Mouse (Mus musculus): ENCODE measurements around the gene Zbtb20. TPM values are rescaled to one million over a fixed set of nuclear protein-coding genes. Genes with fewer than 3 reads are reported as not detected.

Gene Zbtb20
- total and polyA plus RNA-seq, 3 experiments, result 1.8 to 18.1 (median 6.6) TPM

- Histone ChIP-seq H3K4me3 (ENCODE audit: low read depth, low read length) (no peak overlapping the region), H3K27me3 (ENCODE audit: insufficient read depth, low read length) (no peaks in the 10 kb centered on the region), H3K4me1 (ENCODE audit: insufficient read depth, low read depth, low read length) (no peaks in the 10 kb centered on the region), H3K36me3 (replicated peaks) (no peaks in the 10 kb centered on the region), H3K9me3 (replicated peaks) (no peaks in the 10 kb centered on the region)
- TF ChIP-seq GATA2 (IDR thresholded peaks at IDR 0.05; ENCODE audit: borderline replicate concordance, low read depth, low read length) (no peak), TAL1 (conservative IDR thresholded peaks at IDR 0.05; ENCODE audit: low read depth, low read length) (no peak), GATA1 (IDR thresholded peaks at IDR 0.05; ENCODE audit: borderline replicate concordance, low read length) (no peak), POLR2AphosphoS5 (IDR thresholded peaks at IDR 0.05; ENCODE audit: insufficient replicate concordance, low read depth, low read length) (no peak), CTCF (IDR thresholded peaks at IDR 0.05; ENCODE audit: low read depth, low read length) (no peak)
- no peak for DNase-seq (ENCODE audit: low spot score)
- no peak for ATAC-seq (ENCODE audit: extremely low read depth, insufficient number of reproducible peaks, low FRiP score, poor library complexity, severe bottlenecking)
Measured at GRCm38 (mm10) chr16:42972872-42973271, 97.2 kb downstream of the Zbtb20 start.

- ATAC-seq (ENCODE audit: extremely low read depth, insufficient number of reproducible peaks, low FRiP score, poor library complexity, severe bottlenecking) (no peak), DNase-seq (ENCODE audit: low spot score) (no peak)
- TF ChIP-seq CTCF (IDR thresholded peaks at IDR 0.05; ENCODE audit: low read depth, low read length) (no peak), GATA1 (IDR thresholded peaks at IDR 0.05; ENCODE audit: borderline replicate concordance, low read length) (no peak), GATA2 (IDR thresholded peaks at IDR 0.05; ENCODE audit: borderline replicate concordance, low read depth, low read length) (no peak), TAL1 (conservative IDR thresholded peaks at IDR 0.05; ENCODE audit: low read depth, low read length) (no peak), POLR2AphosphoS5 (IDR thresholded peaks at IDR 0.05; ENCODE audit: insufficient replicate concordance, low read depth, low read length) (no peak)
- Histone ChIP-seq H3K4me1 (ENCODE audit: insufficient read depth, low read depth, low read length) (no peaks in the 10 kb centered on the region), H3K36me3 (replicated peaks) (no peaks in the 10 kb centered on the region), H3K9me3 (replicated peaks) (no peaks in the 10 kb centered on the region), H3K4me3 (ENCODE audit: low read depth, low read length) (no peak overlapping the region), H3K27me3 (ENCODE audit: insufficient read depth, low read length) (no peaks in the 10 kb centered on the region)
Measured at GRCm38 (mm10) chr16:42998896-42999295, 123.2 kb downstream of the Zbtb20 start.

GRCm38 (mm10) chr16:43026351-43026750 lies 150.7 kb downstream of the Zbtb20 start:
- H3K36me3 ChIP-seq (replicated peaks), result no peaks in the 10 kb centered on the region
- H3K27me3 ChIP-seq (ENCODE audit: insufficient read depth, low read length), result no peaks in the 10 kb centered on the region
- H3K4me3 ChIP-seq (ENCODE audit: low read depth, low read length), result no peak overlapping the region
- no peak for TF ChIP-seq GATA1 (IDR thresholded peaks at IDR 0.05; ENCODE audit: borderline replicate concordance, low read length)
- no peak for TF ChIP-seq GATA2 (IDR thresholded peaks at IDR 0.05; ENCODE audit: borderline replicate concordance, low read depth, low read length)
- no peak for TF ChIP-seq TAL1 (conservative IDR thresholded peaks at IDR 0.05; ENCODE audit: low read depth, low read length)
- TF ChIP-seq POLR2AphosphoS5 (IDR thresholded peaks at IDR 0.05; ENCODE audit: insufficient replicate concordance, low read depth, low read length), result no peak
- no peak for TF ChIP-seq CTCF (IDR thresholded peaks at IDR 0.05; ENCODE audit: low read depth, low read length)
- DNase-seq (ENCODE audit: low spot score), result no peak
- no peak for ATAC-seq (ENCODE audit: extremely low read depth, insufficient number of reproducible peaks, low FRiP score, poor library complexity, severe bottlenecking)
- no peaks in the 10 kb centered on the region for H3K9me3 ChIP-seq (replicated peaks)
- H3K4me1 ChIP-seq (ENCODE audit: insufficient read depth, low read depth, low read length), result no peaks in the 10 kb centered on the region

GRCm38 (mm10) chr16:43029243-43029642 lies 153.6 kb downstream of the Zbtb20 start:
- no peak for TF ChIP-seq CTCF (IDR thresholded peaks at IDR 0.05; ENCODE audit: low read depth, low read length)
- no peak for TF ChIP-seq TAL1 (conservative IDR thresholded peaks at IDR 0.05; ENCODE audit: low read depth, low read length)
- TF ChIP-seq GATA2 (IDR thresholded peaks at IDR 0.05; ENCODE audit: borderline replicate concordance, low read depth, low read length), result no peak
- TF ChIP-seq POLR2AphosphoS5 (IDR thresholded peaks at IDR 0.05; ENCODE audit: insufficient replicate concordance, low read depth, low read length), result no peak
- TF ChIP-seq GATA1 (IDR thresholded peaks at IDR 0.05; ENCODE audit: borderline replicate concordance, low read length), result no peak
- ATAC-seq (ENCODE audit: extremely low read depth, insufficient number of reproducible peaks, low FRiP score, poor library complexity, severe bottlenecking) (no peak), DNase-seq (ENCODE audit: low spot score) (no peak)
- Histone ChIP-seq H3K36me3 (replicated peaks) (no peaks in the 10 kb centered on the region), H3K27me3 (ENCODE audit: insufficient read depth, low read length) (no peaks in the 10 kb centered on the region), H3K4me1 (ENCODE audit: insufficient read depth, low read depth, low read length) (no peaks in the 10 kb centered on the region), H3K4me3 (ENCODE audit: low read depth, low read length) (no peak overlapping the region), H3K9me3 (replicated peaks) (no peaks in the 10 kb centered on the region)

- no peaks in the 10 kb centered on the region for H3K27me3 ChIP-seq (ENCODE audit: insufficient read depth, low read length)
- H3K4me3 ChIP-seq (ENCODE audit: low read depth, low read length), result no peak overlapping the region
- no peak for DNase-seq (ENCODE audit: low spot score)
- H3K4me1 ChIP-seq (ENCODE audit: insufficient read depth, low read depth, low read length), result no peaks in the 10 kb centered on the region
- no peaks in the 10 kb centered on the region for H3K9me3 ChIP-seq (replicated peaks)
- no peak for ATAC-seq (ENCODE audit: extremely low read depth, insufficient number of reproducible peaks, low FRiP score, poor library complexity, severe bottlenecking)
- H3K36me3 ChIP-seq (replicated peaks), result no peaks in the 10 kb centered on the region
- no peak for TF ChIP-seq GATA1 (IDR thresholded peaks at IDR 0.05; ENCODE audit: borderline replicate concordance, low read length)
- TF ChIP-seq CTCF (IDR thresholded peaks at IDR 0.05; ENCODE audit: low read depth, low read length), result no peak
- TF ChIP-seq GATA2 (IDR thresholded peaks at IDR 0.05; ENCODE audit: borderline replicate concordance, low read depth, low read length), result no peak
- TF ChIP-seq POLR2AphosphoS5 (IDR thresholded peaks at IDR 0.05; ENCODE audit: insufficient replicate concordance, low read depth, low read length), result no peak
- TF ChIP-seq TAL1 (conservative IDR thresholded peaks at IDR 0.05; ENCODE audit: low read depth, low read length), result no peak
Measured at GRCm38 (mm10) chr16:43035709-43036108, 160.0 kb downstream of the Zbtb20 start.

GRCm38 (mm10) chr16:43036510-43036909 lies 160.8 kb downstream of the Zbtb20 start:
- H3K4me1 ChIP-seq (ENCODE audit: insufficient read depth, low read depth, low read length), result no peaks in the 10 kb centered on the region
- DNase-seq (ENCODE audit: low spot score), result no peak
- ATAC-seq (ENCODE audit: extremely low read depth, insufficient number of reproducible peaks, low FRiP score, poor library complexity, severe bottlenecking), result no peak
- H3K9me3 ChIP-seq (replicated peaks), result no peaks in the 10 kb centered on the region
- H3K4me3 ChIP-seq (ENCODE audit: low read depth, low read length), result no peak overlapping the region
- TF ChIP-seq TAL1 (conservative IDR thresholded peaks at IDR 0.05; ENCODE audit: low read depth, low read length) (no peak), POLR2AphosphoS5 (IDR thresholded peaks at IDR 0.05; ENCODE audit: insufficient replicate concordance, low read depth, low read length) (no peak), GATA1 (IDR thresholded peaks at IDR 0.05; ENCODE audit: borderline replicate concordance, low read length) (no peak), CTCF (IDR thresholded peaks at IDR 0.05; ENCODE audit: low read depth, low read length) (no peak), GATA2 (IDR thresholded peaks at IDR 0.05; ENCODE audit: borderline replicate concordance, low read depth, low read length) (no peak)
- H3K36me3 ChIP-seq (replicated peaks), result no peaks in the 10 kb centered on the region
- H3K27me3 ChIP-seq (ENCODE audit: insufficient read depth, low read length), result no peaks in the 10 kb centered on the region

Data from G1E (cell line).